Mouse (Mus musculus): Measurements from ENCODE around the gene Exoc6b. TPM values are rescaled to one million over a fixed set of nuclear protein-coding genes. Genes with fewer than 3 reads are reported as not detected.

The Exoc6b gene
- polyA plus RNA-seq, 1 experiment: 36.8 TPM

DNA sequence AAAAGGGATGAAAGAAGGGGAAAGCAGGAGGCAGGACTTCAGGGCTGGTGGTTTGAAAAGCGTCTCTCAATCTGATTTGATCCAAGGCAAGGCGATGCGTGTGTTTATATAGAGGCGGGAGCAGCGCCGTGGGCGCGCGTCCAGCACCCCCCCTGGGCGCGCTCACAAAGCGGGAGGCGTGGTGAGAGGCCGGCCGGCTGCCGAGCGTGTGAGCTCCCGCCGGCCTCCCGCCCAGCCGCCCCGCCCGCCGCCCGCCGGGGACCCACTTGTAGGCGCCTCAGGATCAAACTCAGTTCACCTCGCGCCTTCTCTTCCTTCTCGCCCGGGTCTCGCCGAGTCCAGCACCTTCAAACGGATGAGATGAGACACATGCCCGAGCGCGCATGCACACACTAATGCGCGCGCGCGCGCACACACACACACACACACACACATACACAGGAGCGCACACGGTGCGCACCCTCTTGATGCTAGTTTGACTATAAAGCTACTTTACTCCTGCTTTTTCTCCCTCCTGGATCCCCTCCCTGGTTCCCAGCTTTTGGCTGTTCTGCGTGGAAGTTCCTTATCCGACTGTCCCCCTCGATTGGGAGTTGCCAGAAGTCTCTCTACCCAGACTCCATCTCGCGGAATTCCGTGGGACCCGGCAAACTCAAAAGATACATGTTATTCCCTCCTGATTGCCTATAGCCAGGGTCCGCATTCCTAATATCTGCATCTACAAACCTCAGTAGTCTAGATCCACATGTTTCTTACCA is 480.2 kb downstream of the Exoc6b start:
- peak; percentile 73 for DNase-seq (ENCODE audit: low read depth)
- TF ChIP-seq CTCF (IDR thresholded peaks at IDR 0.05; ENCODE audit: borderline replicate concordance, extremely low read depth, insufficient read depth, insufficient read length) (no peak), POLR2A (IDR thresholded peaks at IDR 0.05; ENCODE audit: borderline replicate concordance, extremely low read depth, insufficient read depth, insufficient read length, poor library complexity, severe bottlenecking) (no peak)

DNA sequence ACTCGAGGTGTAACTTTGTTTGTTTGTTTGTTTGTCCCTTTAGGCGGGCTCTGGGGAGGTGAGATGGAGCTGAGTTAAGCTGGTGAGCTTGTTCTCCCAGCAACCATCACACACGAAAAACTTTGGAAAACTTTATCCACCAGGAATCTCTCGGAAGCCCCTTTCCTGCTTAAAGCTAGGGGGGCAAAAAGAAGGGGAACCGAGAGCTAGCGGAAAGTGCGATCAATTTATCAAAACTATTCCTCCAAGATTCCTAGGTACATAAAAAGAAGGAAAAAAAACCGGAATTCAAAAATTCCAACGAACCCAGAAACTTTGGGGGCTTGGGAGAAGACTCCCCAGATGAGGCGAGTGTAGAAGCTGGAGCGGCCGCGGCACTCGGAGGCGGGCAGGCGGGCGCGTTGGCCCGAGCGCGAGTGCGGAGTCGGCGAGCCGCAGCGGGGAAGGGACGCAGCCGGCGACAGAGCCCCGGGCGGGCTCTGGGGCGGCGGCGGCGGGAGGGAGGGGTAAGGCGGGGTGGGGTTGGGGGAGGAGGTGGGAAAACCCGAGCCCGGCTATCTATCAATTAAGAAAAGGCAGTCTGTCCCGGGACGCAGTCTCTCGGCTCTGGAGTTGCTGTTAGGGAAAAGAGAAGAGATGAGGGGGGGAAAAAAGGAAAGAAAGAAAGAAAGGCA is 481.0 kb downstream of the Exoc6b start:
- DNase-seq (ENCODE audit: low read depth): peak; percentile 35
- TF ChIP-seq CTCF (IDR thresholded peaks at IDR 0.05; ENCODE audit: borderline replicate concordance, extremely low read depth, insufficient read depth, insufficient read length) (no peak), POLR2A (IDR thresholded peaks at IDR 0.05; ENCODE audit: borderline replicate concordance, extremely low read depth, insufficient read depth, insufficient read length, poor library complexity, severe bottlenecking) (no peak)

- peak; percentile 60 for DNase-seq (ENCODE audit: low read depth)
- no peak for TF ChIP-seq CTCF (IDR thresholded peaks at IDR 0.05; ENCODE audit: borderline replicate concordance, extremely low read depth, insufficient read depth, insufficient read length)
- TF ChIP-seq POLR2A (IDR thresholded peaks at IDR 0.05; ENCODE audit: borderline replicate concordance, extremely low read depth, insufficient read depth, insufficient read length, poor library complexity, severe bottlenecking): no peak
Observed at GRCm38 (mm10) chr6:84587471-84588101, 481.7 kb downstream of the Exoc6b start.

GRCm38 (mm10) chr6:84586551-84587200 is 482.6 kb downstream of the Exoc6b start:
- no peak for DNase-seq (ENCODE audit: low read depth)

DNA sequence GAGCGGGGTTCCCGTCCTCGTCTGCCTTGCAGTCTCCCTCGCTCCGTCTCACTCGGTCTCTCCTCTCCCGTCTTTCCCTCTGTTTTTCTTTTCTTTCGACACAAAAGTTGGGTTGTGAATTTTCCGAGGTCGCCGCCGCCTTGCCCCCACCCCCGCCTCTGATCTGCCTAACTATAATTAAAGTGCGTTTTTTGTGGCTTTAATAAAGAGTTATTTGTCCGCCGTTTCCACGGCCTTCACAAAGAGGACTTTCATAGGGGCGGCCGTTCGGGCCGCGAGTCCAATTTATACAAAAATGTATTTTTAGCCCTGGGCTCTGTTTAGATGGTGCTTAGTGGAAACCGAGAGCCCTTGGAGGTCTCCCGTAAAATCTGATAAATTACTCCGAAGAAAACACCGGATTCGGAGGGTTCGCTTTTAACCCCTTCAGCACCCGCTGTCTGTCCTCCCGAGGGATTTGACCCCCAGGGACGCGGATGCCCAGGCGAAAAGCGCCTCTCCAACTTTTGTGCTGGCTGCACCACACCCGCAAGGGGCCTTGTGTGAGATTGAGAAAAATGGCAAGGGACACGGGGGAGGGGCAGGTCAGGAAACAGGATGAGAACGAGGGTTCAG is 483.5 kb downstream of the Exoc6b start:
- peak; percentile 22 for DNase-seq (ENCODE audit: low read depth)
- TF ChIP-seq POLR2A (IDR thresholded peaks at IDR 0.05; ENCODE audit: borderline replicate concordance, extremely low read depth, insufficient read depth, insufficient read length, poor library complexity, severe bottlenecking) (no peak), CTCF (IDR thresholded peaks at IDR 0.05; ENCODE audit: borderline replicate concordance, extremely low read depth, insufficient read depth, insufficient read length) (no peak)

More at GRCm38 (mm10) chr6:84586551-84587200, 482.6 kb downstream of the Exoc6b start:
- no peak for TF ChIP-seq CTCF (IDR thresholded peaks at IDR 0.05; ENCODE audit: borderline replicate concordance, extremely low read depth, insufficient read depth, insufficient read length)

GRCm38 (mm10) chr6:84584783-84585685 is 484.3 kb downstream of the Exoc6b start:
- peak; percentile 39 for DNase-seq (ENCODE audit: low read depth)
- TF ChIP-seq CTCF (IDR thresholded peaks at IDR 0.05; ENCODE audit: borderline replicate concordance, extremely low read depth, insufficient read depth, insufficient read length): no peak
- no peak for TF ChIP-seq POLR2A (IDR thresholded peaks at IDR 0.05; ENCODE audit: borderline replicate concordance, extremely low read depth, insufficient read depth, insufficient read length, poor library complexity, severe bottlenecking)

DNA sequence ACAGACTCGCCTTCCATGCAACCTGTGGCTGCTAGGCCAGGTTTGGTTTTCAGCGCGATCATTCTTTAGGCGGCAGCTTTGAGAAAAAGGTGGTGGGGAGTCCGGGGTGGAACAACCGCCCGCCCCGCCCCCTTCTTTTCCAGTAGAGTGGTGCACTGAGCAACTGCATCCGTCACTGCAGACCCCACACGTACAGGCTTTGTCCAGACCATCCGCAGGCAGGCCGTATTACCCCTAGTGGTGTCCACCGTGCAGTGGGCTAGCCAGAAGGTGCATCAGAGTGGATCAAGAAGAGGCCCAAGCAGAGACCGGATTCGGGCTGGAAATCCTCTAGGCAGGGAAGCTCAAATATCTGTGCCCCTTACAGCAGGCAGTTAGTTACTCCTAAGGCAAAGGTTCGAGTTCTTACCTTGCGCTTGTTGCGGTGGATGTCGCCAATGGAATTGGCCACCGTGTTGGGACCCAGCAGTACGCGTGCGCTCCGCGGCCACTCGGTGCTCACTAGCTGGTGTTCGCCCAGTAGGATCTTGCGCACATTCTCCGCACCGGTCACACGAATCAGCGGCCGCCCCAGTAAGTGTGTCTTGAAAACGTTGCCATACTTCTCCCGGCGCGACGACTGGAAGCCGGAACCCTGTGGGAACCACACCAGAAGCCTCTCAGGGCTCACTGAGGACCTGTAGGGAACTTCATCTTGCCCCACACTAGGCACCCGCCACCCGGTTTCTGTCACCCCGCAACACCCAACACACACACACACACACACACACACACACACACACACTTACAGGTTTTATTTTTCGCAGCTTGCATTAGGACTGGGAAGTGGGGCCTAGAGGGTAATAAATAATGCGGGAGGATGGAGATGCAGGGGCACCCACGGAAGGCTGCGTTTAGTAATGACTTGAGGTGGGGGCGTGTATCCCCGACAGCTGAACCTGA is 485.2 kb downstream of the Exoc6b start:
- TF ChIP-seq POLR2A (IDR thresholded peaks at IDR 0.05; ENCODE audit: borderline replicate concordance, extremely low read depth, insufficient read depth, insufficient read length, poor library complexity, severe bottlenecking) (no peak), CTCF (IDR thresholded peaks at IDR 0.05; ENCODE audit: borderline replicate concordance, extremely low read depth, insufficient read depth, insufficient read length) (no peak)
- DNase-seq (ENCODE audit: low read depth): peak; percentile 35

- DNase-seq (ENCODE audit: low read depth): peak; percentile 77
- TF ChIP-seq CTCF (IDR thresholded peaks at IDR 0.05; ENCODE audit: borderline replicate concordance, extremely low read depth, insufficient read depth, insufficient read length) (no peak), POLR2A (IDR thresholded peaks at IDR 0.05; ENCODE audit: borderline replicate concordance, extremely low read depth, insufficient read depth, insufficient read length, poor library complexity, severe bottlenecking) (no peak)
Observed at GRCm38 (mm10) chr6:84583371-84583770, 485.9 kb downstream of the Exoc6b start.

GRCm38 (mm10) chr6:84582826-84583225 is 486.5 kb downstream of the Exoc6b start:
- no peak for TF ChIP-seq POLR2A (IDR thresholded peaks at IDR 0.05; ENCODE audit: borderline replicate concordance, extremely low read depth, insufficient read depth, insufficient read length, poor library complexity, severe bottlenecking)
- TF ChIP-seq CTCF (IDR thresholded peaks at IDR 0.05; ENCODE audit: borderline replicate concordance, extremely low read depth, insufficient read depth, insufficient read length): no peak
- no peak for DNase-seq (ENCODE audit: low read depth)
